Mouse (Mus musculus): Measurements from ENCODE around the gene Tsfm.

The Tsfm gene

DNA sequence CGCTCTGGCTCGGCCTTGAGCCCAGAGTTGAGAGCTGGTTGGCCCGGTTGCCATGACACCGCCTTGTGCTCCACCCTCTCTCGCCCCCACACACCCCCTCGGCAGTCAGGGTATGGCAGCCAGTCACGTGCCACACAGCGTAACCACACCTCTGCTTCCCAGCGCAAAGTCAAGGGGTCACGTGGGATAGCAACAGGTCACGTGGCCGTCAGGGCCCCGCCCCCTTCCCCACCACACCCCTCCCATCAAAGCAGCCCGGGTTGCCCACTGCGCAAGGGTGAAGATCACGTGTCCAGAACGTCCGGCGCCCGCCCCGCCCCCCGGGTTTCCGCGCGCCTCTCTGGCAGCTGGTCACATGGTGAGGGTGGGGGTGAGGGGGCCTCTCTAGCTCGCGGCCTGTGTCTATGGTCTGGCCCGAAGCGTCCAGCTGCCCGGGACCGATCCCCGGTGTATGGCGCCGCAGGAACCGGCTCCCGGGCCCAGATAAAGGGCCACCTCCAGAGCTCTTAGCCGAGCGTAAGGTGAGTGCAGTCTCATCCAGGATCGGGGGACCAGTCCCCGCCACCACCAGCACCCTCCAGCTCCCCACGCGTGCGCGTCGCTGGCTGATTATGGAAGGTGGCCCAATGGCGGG lies 32.7 kb upstream of the Tsfm start, which contains the start of gene Cdk4:
Cdk4 (plus strand) TSS at position 296 of the 634 bp plus-strand sequence.
- peak; percentile 99 for DNase-seq

DNA sequence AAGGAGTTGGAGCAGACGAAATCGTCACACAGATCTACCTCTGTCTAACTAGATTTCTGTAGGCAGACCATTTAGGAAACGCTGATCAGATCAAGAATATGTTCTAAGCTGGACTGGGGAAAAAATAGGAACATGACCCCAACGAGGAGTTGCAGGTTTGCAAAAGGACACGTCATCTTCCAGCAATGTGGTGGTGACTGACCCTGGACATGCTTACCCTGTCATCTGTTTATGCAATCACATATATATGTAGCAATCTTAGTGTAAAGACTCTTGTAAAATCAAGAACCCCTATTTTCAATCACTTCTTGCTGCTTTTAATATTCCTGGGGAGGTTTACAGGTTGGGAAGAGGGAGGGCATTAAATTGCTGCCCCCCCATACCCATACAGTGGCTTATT lies 31.9 kb upstream of the Tsfm start:
- no peak for DNase-seq

DNA sequence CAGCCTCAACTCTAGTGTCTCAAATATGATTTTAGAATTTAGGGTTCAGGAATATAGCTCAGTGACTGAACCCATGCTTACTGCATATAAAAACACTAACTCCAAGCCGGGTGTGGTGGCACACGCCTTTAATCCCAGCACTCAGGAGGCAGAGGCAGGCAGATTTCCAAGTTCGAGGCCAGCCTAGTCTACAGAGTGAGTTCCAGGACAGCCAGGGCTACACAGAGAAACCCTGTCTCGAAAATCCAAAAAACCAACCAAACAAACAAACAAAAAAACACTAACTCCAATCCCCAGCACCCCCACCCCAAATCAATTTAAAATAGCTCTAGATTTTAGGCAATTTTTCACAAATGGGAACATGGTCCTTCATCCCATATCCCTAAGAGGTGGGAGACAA lies 31.5 kb upstream of the Tsfm start:
- DNase-seq: peak; percentile 66

GRCm38 (mm10) chr10:127061513-127061912 lies 30.9 kb upstream of the Tsfm start:
- no peak for DNase-seq

GRCm38 (mm10) chr10:127061085-127061484 lies 30.4 kb upstream of the Tsfm start:
- peak; percentile 67 for DNase-seq

GRCm38 (mm10) chr10:127059968-127060916 lies 29.6 kb upstream of the Tsfm start, which contains the start of gene March9:
Gene March9 (minus strand): TSS chr10:127060184.
- DNase-seq: peak; percentile 95

- peak; percentile 63 for DNase-seq
Observed at GRCm38 (mm10) chr10:127059174-127059967, 28.7 kb upstream of the Tsfm start.

DNA sequence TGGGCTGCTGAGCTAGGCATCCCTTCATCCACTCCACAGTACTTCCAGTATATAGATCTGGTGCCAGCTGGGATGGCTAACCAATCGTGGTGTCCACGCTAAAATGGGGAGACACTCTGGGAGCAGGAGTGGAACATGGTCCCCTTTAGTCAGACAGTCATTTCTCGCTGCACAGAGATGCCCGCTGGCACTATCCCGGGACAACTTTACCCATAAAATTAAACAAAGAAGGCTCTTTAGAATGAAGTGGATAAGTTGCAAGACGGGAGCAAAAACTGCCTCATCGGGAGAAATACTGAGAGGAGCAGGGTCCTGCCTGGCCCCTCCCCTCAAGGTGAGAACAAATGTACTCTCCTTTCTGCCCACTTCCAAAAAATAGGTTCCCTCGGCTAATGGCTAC lies 28.1 kb upstream of the Tsfm start:
- DNase-seq: no peak

- DNase-seq: peak; percentile 75
Observed at GRCm38 (mm10) chr10:127058161-127058560, 27.5 kb upstream of the Tsfm start.

DNA sequence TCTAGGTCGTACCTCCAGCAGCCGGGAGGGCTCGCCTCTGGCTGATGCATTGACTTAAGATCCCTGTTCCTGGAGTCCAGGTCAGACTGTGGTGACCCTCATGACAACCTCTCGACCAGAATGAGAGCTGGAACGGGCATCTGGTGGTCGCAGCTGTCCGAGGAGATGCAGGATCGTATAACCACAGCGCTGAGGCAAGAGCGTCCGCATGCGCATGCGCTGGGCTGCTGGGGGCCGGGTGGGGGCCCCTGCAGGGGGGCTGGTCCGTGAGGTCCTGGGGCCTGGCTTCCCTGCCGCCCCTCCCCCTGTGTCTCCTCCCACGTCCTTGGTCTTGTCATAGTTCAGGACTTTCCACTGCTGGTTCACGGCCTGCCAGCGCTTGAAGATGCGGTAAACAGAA lies 25.9 kb upstream of the Tsfm start:
- peak; percentile 63 for DNase-seq

- no peak for DNase-seq
Observed at GRCm38 (mm10) chr10:127055406-127055805, 24.8 kb upstream of the Tsfm start.

DNA sequence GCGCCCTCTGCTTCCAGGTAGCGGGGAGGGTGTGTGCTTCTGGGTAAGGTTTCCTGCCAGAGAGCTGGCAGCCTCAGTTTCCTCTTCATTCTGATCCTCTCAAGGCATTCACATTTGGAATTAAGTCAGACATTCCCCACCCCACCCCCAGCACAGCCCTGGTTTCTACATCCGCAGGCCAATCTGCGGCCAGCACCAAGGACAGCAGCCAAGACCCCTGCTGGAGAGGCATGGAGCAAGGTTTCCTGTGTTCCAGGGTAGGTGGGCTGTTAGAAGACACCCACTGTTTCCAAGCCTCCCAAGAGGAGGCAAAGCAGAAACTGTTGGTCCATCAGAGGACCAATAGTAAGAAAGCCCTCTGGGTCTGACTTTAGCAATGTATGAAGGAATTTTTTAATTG lies 24.0 kb upstream of the Tsfm start:
- DNase-seq: no peak

DNA sequence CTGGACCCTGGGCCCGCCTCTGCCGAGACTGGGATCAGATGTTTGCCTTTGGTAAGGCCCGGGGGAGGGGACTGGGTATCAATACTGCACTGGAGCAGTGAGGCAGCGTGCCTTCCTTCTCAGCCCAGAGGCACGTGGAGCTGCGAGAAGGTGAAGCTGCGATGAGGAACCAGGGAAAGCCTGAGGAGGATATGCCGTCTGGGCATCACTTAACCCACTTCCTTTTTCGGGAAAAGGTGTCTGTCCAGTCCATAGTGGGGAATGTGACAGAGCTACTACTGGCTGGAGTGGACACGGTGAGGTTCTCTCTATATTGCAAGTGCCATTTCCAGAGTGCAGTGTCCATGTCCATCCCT lies 19.5 kb upstream of the Tsfm start:
- DNase-seq: no peak

DNA sequence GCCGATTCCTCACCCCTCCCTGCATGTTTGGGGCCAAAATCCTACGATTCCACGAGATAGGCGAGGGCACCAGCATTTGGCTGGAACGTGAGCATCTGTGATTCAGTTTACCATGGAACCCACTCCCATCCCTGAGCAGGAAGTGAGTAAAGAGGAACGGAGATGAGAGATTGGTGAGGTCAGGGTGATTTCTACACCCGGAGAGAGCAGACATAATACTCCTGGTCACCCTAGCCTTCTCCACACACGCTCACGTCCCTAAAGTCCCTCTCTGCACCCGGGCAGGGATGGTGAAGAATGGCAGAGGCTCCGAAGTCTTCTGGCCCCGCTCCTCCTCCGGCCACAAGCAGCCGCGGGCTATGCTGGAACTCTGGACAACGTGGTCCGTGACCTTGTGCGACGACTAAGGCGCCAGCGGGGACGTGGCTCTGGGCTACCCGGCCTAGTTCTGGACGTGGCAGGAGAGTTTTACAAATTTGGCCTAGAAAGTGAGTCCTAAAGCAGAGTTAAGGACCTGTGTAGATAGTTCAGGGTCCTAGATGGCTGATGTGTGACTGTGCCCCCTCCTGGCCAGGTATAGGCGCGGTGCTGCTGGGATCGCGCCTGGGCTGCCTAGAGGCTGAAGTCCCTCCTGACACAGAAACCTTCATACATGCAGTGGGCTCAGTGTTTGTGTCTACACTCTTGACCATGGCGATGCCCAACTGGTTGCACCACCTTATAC lies 18.9 kb upstream of the Tsfm start:
- DNase-seq: no peak

GRCm38 (mm10) chr10:127048608-127049394 lies 18.2 kb upstream of the Tsfm start:
- no peak for DNase-seq

DNA sequence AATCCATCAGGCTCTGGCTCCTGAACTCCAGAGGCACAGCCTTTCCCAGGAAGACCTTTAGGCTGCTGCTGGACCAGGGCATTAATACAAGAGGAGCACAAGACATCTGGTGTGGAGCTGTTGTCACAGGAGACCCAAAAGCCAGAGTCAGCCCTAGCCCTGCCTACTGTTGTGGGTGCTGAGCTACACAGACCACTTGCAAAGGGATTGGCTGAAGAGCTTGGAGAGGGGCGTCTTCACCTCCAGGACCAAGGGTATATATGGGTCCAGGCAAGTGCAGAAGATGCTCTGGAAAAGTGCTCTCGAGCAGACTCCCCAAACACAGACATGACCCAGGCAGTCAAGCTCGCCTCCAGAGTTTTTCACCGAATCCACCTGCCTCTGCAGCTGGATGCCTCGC lies 17.3 kb upstream of the Tsfm start, which contains the start of gene Cyp27b1:
Cyp27b1 (plus strand) TSS at position 297 of the 400 bp plus-strand sequence.
- no peak for DNase-seq

- DNase-seq: no peak
Observed at GRCm38 (mm10) chr10:127043187-127043586, 12.5 kb upstream of the Tsfm start.

- no peak for DNase-seq
Observed at GRCm38 (mm10) chr10:127042468-127043115, 12.0 kb upstream of the Tsfm start.

GRCm38 (mm10) chr10:127041774-127042338 lies 11.2 kb upstream of the Tsfm start:
- DNase-seq: peak; percentile 87

DNA sequence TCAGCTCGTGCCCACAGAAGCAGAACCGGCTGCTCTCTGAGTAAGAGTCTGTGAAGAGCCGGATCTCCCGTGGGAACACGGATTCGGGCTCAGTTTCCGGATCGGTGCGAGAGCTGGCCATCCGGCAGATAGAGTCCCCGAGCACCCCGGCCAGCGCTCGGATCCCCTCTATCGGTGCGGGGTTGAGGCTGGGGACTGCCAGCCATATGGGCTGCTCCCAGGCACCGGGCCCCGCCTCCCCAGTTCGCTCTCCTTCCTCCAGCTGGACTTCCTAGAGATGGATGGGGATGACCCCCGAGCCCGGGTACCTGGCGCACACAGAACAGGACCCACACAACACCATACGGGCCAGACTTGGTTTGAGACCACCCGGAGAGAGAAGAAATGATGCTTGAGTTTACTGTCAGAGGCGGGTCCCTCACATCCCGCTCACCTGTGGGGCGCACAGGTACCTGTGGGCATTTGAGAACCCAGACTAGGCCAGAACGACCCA lies 10.7 kb upstream of the Tsfm start, which contains the start of the genes Mettl1 and Eef1akmt3:
Mettl1 (plus strand) TSS at position 141 of the 493 bp plus-strand sequence.
Eef1akmt3 (minus strand) TSS at position 240 of the 493 bp plus-strand sequence.
- DNase-seq: no peak
